Mouse (Mus musculus): ENCODE results near the gene Gm47791.

The Gm47791 gene

DNA sequence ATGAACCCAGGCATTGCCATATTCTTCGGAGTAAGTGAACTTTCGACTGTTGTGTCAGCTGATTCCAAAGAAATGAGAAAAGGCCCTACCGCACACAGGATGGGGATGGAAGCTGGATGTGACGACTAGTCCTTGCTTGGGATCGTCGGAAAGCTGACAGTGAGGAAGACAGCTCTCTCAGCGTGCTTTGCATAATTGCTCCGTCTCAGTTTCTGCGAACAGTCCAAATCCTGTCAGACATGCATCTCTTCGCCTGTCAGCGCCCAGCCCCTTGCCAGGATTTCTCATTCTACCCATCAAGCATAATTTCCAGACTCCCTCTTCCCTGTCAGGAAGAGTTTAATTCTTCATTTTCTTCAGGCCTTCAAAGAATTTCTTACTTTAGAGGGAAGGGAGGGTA is 20.1 kb upstream of the Gm47791 start:
- no peak for ATAC-seq (ENCODE audit: insufficient number of reproducible peaks, low FRiP score, low TSS enrichment)

GRCm38 (mm10) chr1:82788070-82788469 is 17.0 kb upstream of the Gm47791 start:
- ATAC-seq (ENCODE audit: insufficient number of reproducible peaks, low FRiP score, low TSS enrichment): 0 out of 2 replicates have a peak, but pooled peaks have one; percentile 21

- ATAC-seq (ENCODE audit: insufficient number of reproducible peaks, low FRiP score, low TSS enrichment): peak; percentile 77
Observed at GRCm38 (mm10) chr1:82787414-82787813, 16.4 kb upstream of the Gm47791 start.

- ATAC-seq (ENCODE audit: insufficient number of reproducible peaks, low FRiP score, low TSS enrichment): no peak
Observed at GRCm38 (mm10) chr1:82785546-82785945, 14.5 kb upstream of the Gm47791 start.

DNA sequence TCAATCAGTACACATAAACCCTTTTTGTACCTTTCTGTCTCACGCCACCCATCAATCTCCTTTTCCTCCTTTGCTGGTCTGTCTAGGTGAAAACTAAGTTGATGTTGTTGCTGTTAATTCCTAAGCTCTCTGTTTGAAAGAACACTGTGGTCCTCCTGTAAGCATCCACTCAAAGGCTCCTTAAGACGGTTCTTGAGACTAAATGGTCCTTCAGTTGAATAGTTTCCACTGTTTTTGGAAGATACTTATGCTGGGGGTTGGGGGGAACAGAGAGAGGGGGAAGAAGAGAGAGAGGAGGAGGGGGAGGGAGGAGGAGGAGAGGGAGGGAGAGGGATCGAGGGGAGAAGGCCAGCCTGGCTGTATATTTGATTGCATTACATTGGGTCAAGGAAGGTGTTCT is 12.5 kb upstream of the Gm47791 start:
- no peak for ATAC-seq (ENCODE audit: insufficient number of reproducible peaks, low FRiP score, low TSS enrichment)

DNA sequence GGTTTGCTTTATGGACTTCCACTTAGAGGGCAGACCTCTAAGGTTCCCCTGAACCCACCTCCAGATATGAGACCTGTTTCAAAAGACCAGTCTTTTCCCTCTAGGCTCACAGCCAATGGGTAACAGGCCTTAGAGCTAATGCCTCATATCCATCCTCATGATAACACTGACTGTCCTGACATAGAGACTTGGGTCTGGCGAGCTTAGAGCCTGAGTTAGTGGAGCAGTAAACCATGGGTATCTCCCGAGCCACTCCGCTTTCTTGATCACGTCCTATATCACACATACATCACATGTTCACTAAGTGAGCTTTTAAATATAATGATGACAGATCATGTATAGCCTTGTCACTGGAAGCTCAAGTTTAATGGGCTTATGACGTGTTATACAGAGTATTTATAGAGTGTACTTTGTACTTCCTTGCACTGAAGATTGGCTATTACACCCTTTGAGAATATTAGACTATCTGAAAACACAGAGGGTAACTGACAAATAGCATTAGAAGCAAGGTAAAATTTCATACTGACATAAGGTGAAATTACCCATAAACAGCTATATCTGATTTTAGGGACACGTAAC is 8.4 kb upstream of the Gm47791 start:
- no peak for ATAC-seq (ENCODE audit: insufficient number of reproducible peaks, low FRiP score, low TSS enrichment)

- no peak for ATAC-seq (ENCODE audit: insufficient number of reproducible peaks, low FRiP score, low TSS enrichment)
Observed at GRCm38 (mm10) chr1:82775293-82775692, 4.2 kb upstream of the Gm47791 start.

- no peak for ATAC-seq (ENCODE audit: insufficient number of reproducible peaks, low FRiP score, low TSS enrichment)
Observed at GRCm38 (mm10) chr1:82773208-82773607, 2.2 kb upstream of the Gm47791 start.

DNA sequence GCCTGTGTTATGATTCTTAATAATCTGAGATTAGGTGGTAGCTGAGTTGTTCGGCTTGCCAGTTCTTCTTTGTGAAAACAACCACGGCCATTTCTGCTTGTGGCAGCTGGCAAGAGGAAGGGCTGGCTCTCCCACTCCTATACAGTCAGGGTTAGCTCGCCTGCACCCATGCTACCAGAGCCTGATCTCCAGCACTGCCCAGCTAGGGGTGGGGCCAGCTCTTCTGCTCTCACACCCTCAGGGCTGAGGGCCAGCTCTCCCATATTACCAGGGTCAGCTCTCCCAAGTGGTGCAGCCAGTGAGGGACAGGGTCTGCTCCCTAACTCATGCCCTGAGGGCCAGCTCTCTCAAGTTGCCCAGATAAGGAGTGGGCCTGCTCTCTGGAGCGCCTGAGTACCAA is 1.4 kb upstream of the Gm47791 start:
- no peak for ATAC-seq (ENCODE audit: insufficient number of reproducible peaks, low FRiP score, low TSS enrichment)

- ATAC-seq (ENCODE audit: insufficient number of reproducible peaks, low FRiP score, low TSS enrichment): no peak
Observed at GRCm38 (mm10) chr1:82768269-82768668, 2.8 kb downstream of the Gm47791 start, which contains the start of gene Tm4sf20. TSS of gene Tm4sf20 (minus strand) at chr1:82768461.

GRCm38 (mm10) chr1:82766641-82767040 is 4.4 kb downstream of the Gm47791 start:
- no peak for ATAC-seq (ENCODE audit: insufficient number of reproducible peaks, low FRiP score, low TSS enrichment)

- ATAC-seq (ENCODE audit: insufficient number of reproducible peaks, low FRiP score, low TSS enrichment): no peak
Observed at GRCm38 (mm10) chr1:82766227-82766626, 4.8 kb downstream of the Gm47791 start.

DNA sequence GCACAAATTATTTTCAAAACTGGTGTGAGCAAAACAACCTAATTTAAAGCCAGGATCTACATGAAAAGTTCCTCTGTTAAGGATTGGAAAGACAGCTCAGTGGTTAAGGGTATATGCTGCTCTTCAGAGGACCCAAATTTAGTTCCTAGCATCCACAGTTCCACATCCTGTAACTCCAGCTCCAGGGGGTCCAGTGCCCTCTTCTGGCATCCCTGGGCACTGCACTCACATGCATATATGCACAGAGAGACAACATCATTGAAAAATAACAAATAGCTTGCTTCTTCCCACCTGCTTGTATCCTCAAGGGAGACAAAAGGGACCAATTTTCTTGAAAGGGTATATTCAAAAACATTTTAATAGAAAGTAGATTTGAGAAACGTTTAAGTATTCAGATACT is 8.8 kb downstream of the Gm47791 start:
- no peak for ATAC-seq (ENCODE audit: insufficient number of reproducible peaks, low FRiP score, low TSS enrichment)

- ATAC-seq (ENCODE audit: insufficient number of reproducible peaks, low FRiP score, low TSS enrichment): no peak
Observed at GRCm38 (mm10) chr1:82761454-82762169, 9.4 kb downstream of the Gm47791 start.

DNA sequence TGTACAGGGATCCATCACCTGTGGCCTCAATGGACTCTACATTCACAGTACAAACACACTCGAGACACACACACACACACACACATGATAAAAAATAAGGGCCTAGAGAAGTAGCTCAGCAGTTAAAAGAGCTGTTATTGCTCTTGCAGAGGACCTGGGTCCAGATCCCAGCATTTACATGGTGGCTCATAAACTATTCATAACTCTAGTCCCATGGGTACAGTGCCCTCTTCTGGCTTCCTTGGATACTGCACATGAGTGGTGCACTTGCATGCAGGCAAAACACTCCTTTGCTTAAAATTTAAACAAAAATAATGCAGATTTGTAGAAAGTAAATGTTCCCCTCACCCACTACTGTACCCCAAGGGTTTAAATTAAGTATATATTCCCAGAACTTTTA is 11.5 kb downstream of the Gm47791 start:
- ATAC-seq (ENCODE audit: insufficient number of reproducible peaks, low FRiP score, low TSS enrichment): no peak

DNA sequence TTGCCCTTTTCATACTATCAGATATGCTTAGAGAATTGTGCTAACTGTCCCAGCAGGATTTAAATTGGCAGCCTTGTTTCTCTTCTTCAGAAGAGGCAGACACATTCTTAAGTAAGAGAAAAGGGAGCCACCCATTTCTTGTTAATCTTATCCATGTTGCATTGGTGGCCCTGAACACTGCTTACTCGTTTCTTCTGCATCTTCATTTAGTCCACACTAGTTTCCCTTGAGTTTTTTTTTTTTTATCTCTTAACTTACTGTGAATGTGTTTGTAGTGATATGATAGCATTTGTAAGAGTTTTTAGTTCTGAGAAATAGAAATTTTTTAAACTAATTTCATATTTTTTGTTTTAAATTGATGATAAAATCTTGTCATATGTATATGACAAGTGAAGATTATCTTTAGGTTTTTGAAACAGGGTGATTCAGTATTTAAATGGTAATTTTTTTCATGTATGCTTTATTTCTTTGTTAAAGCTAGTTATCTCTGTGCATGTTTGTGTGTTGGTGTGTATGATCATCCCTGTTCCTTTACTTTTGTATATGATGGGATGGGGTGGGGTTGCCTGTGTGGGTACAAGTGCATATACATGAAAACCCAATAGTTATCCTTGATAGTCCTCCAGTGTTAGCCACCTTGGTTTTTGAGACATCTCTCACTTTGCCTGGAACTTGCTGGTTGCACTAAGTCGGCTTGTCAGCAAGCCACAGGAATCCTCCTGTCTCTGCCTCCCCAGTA is 23.2 kb downstream of the Gm47791 start:
- no peak for ATAC-seq (ENCODE audit: insufficient number of reproducible peaks, low FRiP score, low TSS enrichment)

DNA sequence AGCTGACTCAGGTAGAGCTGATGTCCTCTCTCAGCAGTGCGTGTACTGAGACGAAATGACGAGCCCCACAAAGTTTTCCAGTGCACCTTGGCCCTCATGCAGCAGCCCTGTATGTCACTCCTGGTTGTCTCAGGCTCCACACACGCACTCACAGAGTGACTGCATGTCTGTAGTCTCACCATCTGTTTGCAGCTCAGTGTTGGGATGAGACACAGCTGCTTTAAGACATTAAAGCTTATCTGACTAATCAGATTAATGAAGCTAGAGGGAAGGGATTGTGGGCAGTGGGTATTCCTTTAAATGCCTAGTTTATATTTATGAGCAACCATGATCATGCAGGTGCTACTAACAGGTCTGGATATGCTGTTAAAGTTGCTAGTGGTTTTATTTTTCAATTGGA is 24.6 kb downstream of the Gm47791 start:
- ATAC-seq (ENCODE audit: insufficient number of reproducible peaks, low FRiP score, low TSS enrichment): no peak

DNA sequence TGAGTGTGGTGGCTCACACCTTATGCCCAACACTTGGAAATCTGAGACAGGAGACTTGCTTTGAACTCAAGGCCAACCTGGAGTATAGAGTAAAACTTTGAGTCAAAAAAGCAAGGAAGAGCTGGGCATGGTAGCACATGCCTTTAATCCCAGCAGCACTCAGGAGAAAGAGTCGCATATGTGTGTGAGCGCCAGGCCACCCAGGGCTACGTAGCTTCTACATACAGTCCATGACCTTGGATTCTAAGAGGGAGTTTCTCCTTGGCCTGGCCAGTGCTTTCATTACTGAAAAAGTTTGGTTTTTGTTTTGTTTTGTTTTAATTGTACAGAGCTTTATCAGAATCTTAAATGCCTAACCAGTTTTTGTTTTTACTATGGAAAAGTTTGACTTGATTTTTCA is 27.1 kb downstream of the Gm47791 start:
- ATAC-seq (ENCODE audit: insufficient number of reproducible peaks, low FRiP score, low TSS enrichment): no peak

GRCm38 (mm10) chr1:82741539-82741938 is 29.5 kb downstream of the Gm47791 start:
- ATAC-seq (ENCODE audit: insufficient number of reproducible peaks, low FRiP score, low TSS enrichment): no peak

GRCm38 (mm10) chr1:82738066-82738465 is 33.0 kb downstream of the Gm47791 start:
- no peak for ATAC-seq (ENCODE audit: insufficient number of reproducible peaks, low FRiP score, low TSS enrichment)

GRCm38 (mm10) chr1:82733357-82733756 is 37.7 kb downstream of the Gm47791 start:
- ATAC-seq (ENCODE audit: insufficient number of reproducible peaks, low FRiP score, low TSS enrichment): no peak

Measured in cerebellum, adult (tissue).